Mouse (Mus musculus) olfactory bulb, adult 2 months (tissue): Measurements from ENCODE around the gene Kcnrg. TPM values are rescaled to one million over a fixed set of nuclear protein-coding genes. Genes with fewer than 3 reads are reported as not detected.

ENCODE experiments used
- H3K27ac ChIP-seq: fragments of 200-500 bp; 2 replicates; pipeline ENCODE4 v1.5.1; 2012; ENCODE audit warnings: low read depth, low read length; ENCODE audit not compliant: insufficient read depth
- H3K4me1 ChIP-seq: fragments of 200-500 bp; 2 replicates; pipeline ENCODE4 v1.6.1; 2012; ENCODE audit warnings: low read length; ENCODE audit not compliant: control insufficient read depth, insufficient read depth
- H3K4me3 ChIP-seq: fragments of 200-500 bp; 2 replicates; pipeline ENCODE4 v1.5.1; 2012; ENCODE audit warnings: mild to moderate bottlenecking, low read depth, low read length, moderate library complexity; ENCODE audit not compliant: insufficient read depth
- CTCF ChIP-seq: fragments of 200-500 bp; IDR thresholded peaks from 2 replicates; pipeline ENCODE4 v1.5.1; 2012; ENCODE audit warnings: low read depth, mild to moderate bottlenecking, low read length, moderate library complexity; ENCODE audit not compliant: insufficient read depth
- POLR2A ChIP-seq: fragments of 200-500 bp; IDR thresholded peaks from 2 replicates; pipeline ENCODE4 v1.6.1; 2012; ENCODE audit warnings: mild to moderate bottlenecking, low read depth, low read length, moderate library complexity; ENCODE audit not compliant: insufficient read depth
- WGBS: fragments of 180-500 bp; shearing (Covaris S2); methylation state at CpG from one replicate; pipeline ENCODE4 v1.1.7; 2018; 5-methylcytosine and 5-hydroxymethylcytosine counted together
- polyA plus RNA-seq: library from polyadenylated mRNA; stranded (reverse); fragments of >200 nt; gene quantifications from 2 replicates; pipeline ENCODE4 v1.2.4, GENCODE M21; 2012; ENCODE audit warnings: low replicate concordance; ENCODE audit not compliant: missing spikeins, insufficient read depth, insufficient read length

Kcnrg gene
- polyA plus RNA-seq, 1 experiment = not detected

DNA sequence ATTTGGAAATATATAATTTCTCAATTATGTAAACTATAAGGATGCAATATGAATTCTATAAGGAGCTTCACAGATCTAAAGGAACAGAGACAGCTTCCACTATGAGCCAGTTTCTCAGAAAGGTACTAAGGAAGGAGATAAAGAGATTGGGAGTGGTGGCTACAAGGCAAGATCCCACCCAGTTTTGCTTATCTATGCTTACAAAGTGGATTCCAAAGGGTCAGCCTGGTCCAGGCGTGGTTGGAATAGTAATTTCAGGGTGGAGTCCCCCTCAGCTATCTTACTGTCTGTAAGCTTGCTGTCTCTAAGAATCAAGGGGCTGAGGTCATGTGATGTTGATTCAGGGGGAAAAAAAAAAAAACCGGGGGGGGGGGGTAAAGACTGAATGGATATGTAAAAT lies 49.2 kb downstream of the Kcnrg start:
- no peak overlapping the region for H3K4me3 ChIP-seq
- no peaks in the 10 kb centered on the region for H3K4me1 ChIP-seq
- 60% methylated on average over 2 of the region's 2 CpGs for WGBS
- TF ChIP-seq POLR2A (no peak), CTCF (no peak)
- no peak overlapping the region for H3K27ac ChIP-seq

DNA sequence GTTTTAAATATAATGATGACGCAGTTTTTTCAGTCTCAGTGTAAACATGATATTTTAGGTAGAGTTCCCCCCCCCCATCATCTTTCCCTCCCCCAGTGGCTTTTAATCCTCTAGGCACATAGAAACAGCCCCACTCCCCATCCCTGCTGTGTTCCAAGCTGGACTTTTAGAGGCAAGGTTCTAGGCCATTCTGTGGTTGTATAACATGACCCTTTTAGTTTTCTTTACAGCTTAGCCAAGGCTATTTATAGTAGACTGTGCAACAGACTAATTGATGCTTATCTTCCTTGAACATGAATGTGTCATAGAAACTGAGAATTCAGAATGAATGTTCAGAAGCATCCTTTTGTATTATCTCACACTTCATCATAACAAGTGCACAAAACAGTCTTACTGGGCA lies 54.2 kb downstream of the Kcnrg start:
- Histone ChIP-seq H3K4me1 (peaks cover 2% of the 10 kb centered on the region; the same call in 1 of the 2 replicates), H3K4me3 (no peak overlapping the region), H3K27ac (no peak overlapping the region)
- WGBS = 47% methylated on average over 1 of the region's 1 CpGs
- TF ChIP-seq CTCF (no peak), POLR2A (no peak)

GRCm38 (mm10) chr14:61662307-61662706 lies 55.0 kb downstream of the Kcnrg start:
- TF ChIP-seq POLR2A (no peak), CTCF (no peak)

More at GRCm38 (mm10) chr14:61662307-61662706, 55.0 kb downstream of the Kcnrg start:
- WGBS = 94% methylated on average over 8 of the region's 8 CpGs
- Histone ChIP-seq H3K27ac (no peak overlapping the region), H3K4me3 (no peak overlapping the region), H3K4me1 (peaks cover 2% of the 10 kb centered on the region; the same call in 1 of the 2 replicates)

Other genes starting within 250 kb of the Kcnrg start
- not detected in 2 replicates for gene Ebpl, start 247.0 kb upstream of the Kcnrg start, polyA plus RNA-seq
- gene Kpna3, start 167.6 kb upstream of the Kcnrg start, polyA plus RNA-seq = 150 TPM in 1 of 2 replicates, not detected in the other
- not detected in 2 replicates for gene Spryd7, start 50.6 kb upstream of the Kcnrg start, polyA plus RNA-seq
- not detected in 2 replicates for gene Trim13, start 9.2 kb upstream of the Kcnrg start, polyA plus RNA-seq